Mouse (Mus musculus) MEL (cell line): ENCODE results near the gene Chd9. TPM values are rescaled to one million over a fixed set of nuclear protein-coding genes. Genes with fewer than 3 reads are reported as not detected.

Source experiments
- DNase-seq: peaks from one replicate; pipeline ENCODE4 v3.0.0; 2011; ENCODE audit warnings: low read depth, low spot score
- H3K27ac ChIP-seq: 2 replicates; pipeline ENCODE4 v1.5.1; 2012; ENCODE audit warnings: low read depth, mild to moderate bottlenecking, control low read depth, low read length, moderate library complexity; ENCODE audit not compliant: control insufficient read depth
- H3K27me3 ChIP-seq, 2 experiments: fragments of 150-350 bp in 1 of 2; sonication (generic) in 1 of 2; 2 replicates each; pipeline ENCODE4 v1.6.1; 2012; ENCODE audit warnings: low read length in 2 of 2, mild to moderate bottlenecking in 2 of 2, improper control_type of control experiment in 1 of 2, moderate library complexity in 1 of 2; ENCODE audit not compliant: insufficient read depth in 2 of 2, control insufficient read depth in 1 of 2
- H3K36me3 ChIP-seq, 2 experiments: 2 replicates each; pipeline ENCODE4 v1.6.1; 2012 to 2014; ENCODE audit warnings: low read length in 2 of 2, improper control_type of control experiment in 1 of 2, inconsistent platforms in 1 of 2, mild to moderate bottlenecking in 1 of 2; ENCODE audit not compliant: insufficient read depth in 2 of 2, control insufficient read depth in 1 of 2
- H3K4me1 ChIP-seq, 2 experiments: fragments of 150-350 bp in 1 of 2; sonication (generic) in 1 of 2; 2 replicates each; pipeline ENCODE4 v1.6.1; 2012; ENCODE audit warnings: low read length in 2 of 2, improper control_type of control experiment in 1 of 2, mild to moderate bottlenecking in 1 of 2; ENCODE audit not compliant: insufficient read depth in 2 of 2, control insufficient read depth in 1 of 2
- H3K4me3 ChIP-seq, 2 experiments: fragments of 150-350 bp in 1 of 2; sonication (generic) in 1 of 2; 2 replicates each; pipeline ENCODE4 v1.5.1; 2012; ENCODE audit warnings: low read depth in 2 of 2, low read length in 2 of 2, mild to moderate bottlenecking in 2 of 2, moderate library complexity in 2 of 2, control low read depth in 1 of 2, improper control_type of control experiment in 1 of 2; ENCODE audit not compliant: control insufficient read depth in 1 of 2, insufficient read depth in 1 of 2
- H3K79me2 ChIP-seq: 2 replicates; pipeline ENCODE4 v1.6.1; 2012; ENCODE audit warnings: mild to moderate bottlenecking, low read length, moderate library complexity; ENCODE audit not compliant: control insufficient read depth, poor library complexity, insufficient read depth
- H3K9ac ChIP-seq: 2 replicates; pipeline ENCODE4 v1.6.1; 2012; ENCODE audit warnings: low read depth, mild to moderate bottlenecking, control low read depth, low read length, moderate library complexity; ENCODE audit not compliant: control insufficient read depth, poor library complexity, severe bottlenecking
- H3K9me3 ChIP-seq: fragments of 150-350 bp; sonication (generic); replicated peaks from 2 replicates; pipeline ENCODE4 v1.6.1; 2012; ENCODE audit warnings: mild to moderate bottlenecking, low read length, improper control_type of control experiment, moderate library complexity; ENCODE audit not compliant: insufficient read depth
- BHLHE40 ChIP-seq: IDR thresholded peaks from 2 replicates; pipeline ENCODE4 v1.6.1; 2012; ENCODE audit warnings: low read depth, mild to moderate bottlenecking, inconsistent platforms, low read length, improper control_type of control experiment, borderline replicate concordance
- CHD2 ChIP-seq: IDR thresholded peaks from 2 replicates; pipeline ENCODE4 v1.6.1; 2011; ENCODE audit warnings: low read length, improper control_type of control experiment
- CTCF ChIP-seq, 3 experiments: IDR thresholded peaks in 2 of 3; conservative IDR thresholded peaks in 1 of 3; 2 replicates each; pipeline ENCODE4 v1.5.1; 2011 to 2012; ENCODE audit warnings: low read length in 3 of 3, low read depth in 2 of 3, mild to moderate bottlenecking in 2 of 3, improper control_type of control experiment in 1 of 3, inconsistent platforms in 1 of 3, mixed read lengths in 1 of 3, moderate library complexity in 1 of 3; ENCODE audit not compliant: control insufficient read depth in 1 of 3, insufficient read depth in 1 of 3, poor library complexity in 1 of 3, severe bottlenecking in 1 of 3
- E2F4 ChIP-seq: IDR thresholded peaks from 2 replicates; pipeline ENCODE4 v1.6.1; 2011; ENCODE audit warnings: low read depth, low read length, improper control_type of control experiment, borderline replicate concordance
- ELF1 ChIP-seq: IDR thresholded peaks from 2 replicates; pipeline ENCODE4 v1.6.1; 2014; ENCODE audit warnings: low read depth, mild to moderate bottlenecking, inconsistent platforms, low read length, improper control_type of control experiment, moderate library complexity
- EP300 ChIP-seq, 2 experiments: IDR thresholded peaks; 2 replicates each; pipeline ENCODE4 v1.6.1; 2011; ENCODE audit warnings: improper control_type of control experiment in 2 of 2, low read length in 2 of 2, low read depth in 1 of 2, mild to moderate bottlenecking in 1 of 2
- ETS1 ChIP-seq: IDR thresholded peaks from 2 replicates; pipeline ENCODE4 v1.6.1; 2012; ENCODE audit warnings: low read depth, mild to moderate bottlenecking, inconsistent platforms, low read length, improper control_type of control experiment, moderate library complexity
- GABPA ChIP-seq: IDR thresholded peaks from 2 replicates; pipeline ENCODE4 v1.6.1; 2012; ENCODE audit warnings: low read depth, mild to moderate bottlenecking, inconsistent platforms, low read length, improper control_type of control experiment, moderate library complexity
- GATA1 ChIP-seq: IDR thresholded peaks from 2 replicates; pipeline ENCODE4 v1.6.1; 2011; ENCODE audit warnings: low read depth, low read length, improper control_type of control experiment
- MAFK ChIP-seq: IDR thresholded peaks from 2 replicates; pipeline ENCODE4 v1.6.1; 2011; ENCODE audit warnings: low read depth, mild to moderate bottlenecking, low read length, improper control_type of control experiment, borderline replicate concordance
- MAX ChIP-seq: IDR thresholded peaks from 2 replicates; pipeline ENCODE4 v1.6.1; 2011; ENCODE audit warnings: low read length, improper control_type of control experiment
- MAZ ChIP-seq: IDR thresholded peaks from 2 replicates; pipeline ENCODE4 v1.6.1; 2012; ENCODE audit warnings: low read depth, mild to moderate bottlenecking, inconsistent platforms, low read length, improper control_type of control experiment
- MYB ChIP-seq: IDR thresholded peaks from 2 replicates; pipeline ENCODE4 v1.6.1; 2011; ENCODE audit warnings: mild to moderate bottlenecking, low read depth, low read length, improper control_type of control experiment
- POLR2A ChIP-seq, 2 experiments: IDR thresholded peaks; 2 replicates each; pipeline ENCODE4 v1.6.1; 2011 to 2012; ENCODE audit warnings: low read length in 2 of 2, mild to moderate bottlenecking in 2 of 2, control low read depth in 1 of 2, improper control_type of control experiment in 1 of 2, low read depth in 1 of 2, moderate library complexity in 1 of 2; ENCODE audit not compliant: control insufficient read depth in 1 of 2, insufficient read depth in 1 of 2, poor library complexity in 1 of 2
- POLR2AphosphoS2 ChIP-seq: IDR thresholded peaks from 2 replicates; pipeline ENCODE4 v1.6.1; 2011; ENCODE audit warnings: low read length, improper control_type of control experiment
- POLR2AphosphoS5 ChIP-seq: IDR thresholded peaks from 2 replicates; pipeline ENCODE4 v1.6.1; 2012; ENCODE audit warnings: low read depth, borderline replicate concordance, mild to moderate bottlenecking, inconsistent platforms, low read length, moderate library complexity, mixed read lengths
- RAD21 ChIP-seq: IDR thresholded peaks from 2 replicates; pipeline ENCODE4 v1.6.1; 2011; ENCODE audit warnings: mild to moderate bottlenecking, low read depth, low read length, improper control_type of control experiment
- SIN3A ChIP-seq: IDR thresholded peaks from 2 replicates; pipeline ENCODE4 v1.6.1; 2012; ENCODE audit warnings: low read length, improper control_type of control experiment, inconsistent platforms
- TAL1 ChIP-seq: IDR thresholded peaks from 2 replicates; pipeline ENCODE4 v1.6.1; 2012; ENCODE audit warnings: mild to moderate bottlenecking, inconsistent platforms, low read length, moderate library complexity, mixed read lengths
- TCF12 ChIP-seq: IDR thresholded peaks from 2 replicates; pipeline ENCODE4 v1.6.1; 2014; ENCODE audit warnings: low read depth, mild to moderate bottlenecking, inconsistent platforms, low read length, improper control_type of control experiment, moderate library complexity
- USF1 ChIP-seq: IDR thresholded peaks from 2 replicates; pipeline ENCODE4 v1.6.1; 2014; ENCODE audit warnings: low read depth, mild to moderate bottlenecking, inconsistent platforms, low read length, improper control_type of control experiment, moderate library complexity
- ZC3H11A ChIP-seq: IDR thresholded peaks from 2 replicates; pipeline ENCODE4 v1.6.1; 2012; ENCODE audit warnings: low read depth, mild to moderate bottlenecking, inconsistent platforms, low read length, improper control_type of control experiment
- ZKSCAN1 ChIP-seq: IDR thresholded peaks from 2 replicates; pipeline ENCODE4 v1.6.1; 2012; ENCODE audit warnings: low read depth, mild to moderate bottlenecking, inconsistent platforms, low read length, improper control_type of control experiment, moderate library complexity
- ZMIZ1 ChIP-seq: IDR thresholded peaks from 2 replicates; pipeline ENCODE4 v1.6.1; 2012; ENCODE audit warnings: low read depth, mild to moderate bottlenecking, inconsistent platforms, low read length, improper control_type of control experiment, moderate library complexity
- ZNF384 ChIP-seq: IDR thresholded peaks from 2 replicates; pipeline ENCODE4 v1.6.1; 2012; ENCODE audit warnings: low read depth, mild to moderate bottlenecking, inconsistent platforms, low read length, improper control_type of control experiment
- polyA plus RNA-seq, 2 experiments: library from polyadenylated mRNA; stranded (reverse) in 1 of 2; unstranded in 1 of 2; fragments of >175 nt in 1 of 2; fragments of >200 nt in 1 of 2; gene quantifications; 2 replicates each; pipeline versions ENCODE4 v1.2.1 to v1.2.4; 2012; ENCODE audit warnings: low replicate concordance in 2 of 2, low read depth in 1 of 2; ENCODE audit not compliant: insufficient read length in 2 of 2, insufficient read depth in 1 of 2, missing spikeins in 1 of 2
- total RNA-seq: library from RNA; depleted of rRNA; stranded (reverse); fragments of 300-350 nt; gene quantifications from 2 replicates; pipeline ENCODE4 v1.2.3, GENCODE M21; 2012

Gene Chd9
- total and polyA plus RNA-seq, 3 experiments, result 5.9 to 87.4 (median 40.3) TPM

DNA sequence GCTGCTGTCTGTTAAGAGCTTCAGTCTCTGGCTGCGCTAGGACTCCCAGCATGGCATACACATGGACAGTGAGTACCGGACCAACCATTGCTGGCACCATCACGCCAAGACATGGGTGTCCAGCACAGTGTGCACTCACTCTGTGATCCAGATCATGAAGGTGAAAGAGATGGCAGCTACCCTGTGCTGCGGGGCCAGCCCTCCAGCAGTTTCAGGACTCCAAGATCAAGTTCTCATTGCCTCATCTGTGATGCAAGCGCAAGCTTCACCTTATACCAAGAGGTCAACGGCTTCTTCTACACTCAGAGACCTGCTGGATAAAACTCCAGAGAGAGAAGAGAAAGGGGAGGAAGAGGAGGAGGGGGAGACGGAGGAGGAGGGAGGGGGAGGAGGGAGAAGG, 19.8 kb downstream of the Chd9 start:
- DNase-seq, result no peak
- no peak overlapping the region for H3K4me3 ChIP-seq

DNA sequence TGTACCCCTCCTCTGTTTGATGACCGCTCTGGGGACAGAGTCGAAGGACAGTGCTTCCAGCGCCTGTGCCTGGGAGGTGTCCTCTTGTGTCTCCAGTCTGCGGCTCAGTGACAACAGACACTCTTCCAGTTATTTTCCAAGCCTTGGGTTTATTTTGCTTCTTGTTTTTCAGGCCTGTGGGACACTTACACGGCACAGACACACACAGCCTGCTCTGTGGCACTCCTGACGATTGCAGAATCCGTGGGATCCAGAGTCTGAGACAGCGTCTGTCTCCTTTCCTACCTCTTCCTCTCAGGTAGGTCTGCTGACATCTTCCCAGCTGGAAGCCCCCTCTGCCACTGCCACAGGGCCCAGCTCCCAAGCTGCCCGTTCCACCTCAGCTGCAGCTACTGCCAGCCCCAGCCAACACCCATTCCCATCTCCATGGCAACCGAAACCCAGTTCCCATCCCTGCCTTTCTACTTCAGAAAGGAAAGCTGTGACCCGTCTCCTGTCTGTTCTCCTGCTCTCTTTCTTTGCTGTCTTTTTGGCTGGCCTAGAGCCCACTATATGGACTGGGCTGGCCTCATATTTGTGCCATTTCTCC, 21.4 kb downstream of the Chd9 start:
- Histone ChIP-seq H3K9ac (no peak overlapping the region), H3K36me3 (no peaks in the 10 kb centered on the region; a peak in 1 of 4 replicates), H3K27ac (no peak overlapping the region), H3K4me3 (no peak overlapping the region), H3K4me1 (peaks cover 0 to 3% of the 10 kb centered on the region in 2 experiments; a peak in 1 of 4 replicates), H3K79me2 (no peaks in the 10 kb centered on the region), H3K27me3 (no peaks in the 10 kb centered on the region), H3K9me3 (no peaks in the 10 kb centered on the region)
- TF ChIP-seq BHLHE40 (no peak), ZC3H11A (no peak), MYB (no peak), ETS1 (no peak), SIN3A (no peak)
- DNase-seq, result no peak

More for the DNA sequence above, 19.8 kb downstream of the Chd9 start:
- H3K36me3 ChIP-seq, result no peaks in the 10 kb centered on the region
- TF ChIP-seq ZNF384 (no peak), MAFK (no peak), EP300 (IDR thresholded peaks at IDR 0.05; ENCODE audit: low read depth in 1 of 2, low read length in 2 of 2) (no peak), GABPA (no peak), CHD2 (no peak), TAL1 (no peak), ETS1 (no peak), ZMIZ1 (no peak)
- TF ChIP-seq, all 39 proteins: peak for 0
- Histone ChIP-seq H3K27ac (no peak overlapping the region), H3K4me1 (no peaks in the 10 kb centered on the region), H3K9me3 (no peaks in the 10 kb centered on the region), H3K27me3 (no peaks in the 10 kb centered on the region), H3K79me2 (no peaks in the 10 kb centered on the region), H3K9ac (no peak overlapping the region)

DNA sequence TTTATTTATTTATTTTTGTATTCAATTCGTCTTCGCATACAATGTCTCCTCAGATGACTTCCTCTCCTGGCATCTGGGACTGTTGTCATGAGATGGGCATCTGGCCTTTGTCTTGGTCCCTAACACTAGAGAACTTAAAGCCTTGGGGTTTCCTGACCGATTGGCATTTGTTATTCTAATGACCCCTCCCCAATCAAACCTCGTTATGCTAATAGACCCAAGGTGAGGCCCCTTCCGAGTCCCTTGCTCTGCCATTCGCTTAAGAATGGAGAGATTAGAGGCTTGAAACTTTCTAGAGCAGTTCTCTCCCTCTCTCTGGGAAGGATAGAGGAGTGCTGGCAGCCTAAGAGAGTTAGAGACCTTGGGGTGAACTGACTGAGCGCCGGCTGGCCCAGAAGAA, 23.4 kb downstream of the Chd9 start:
- TF ChIP-seq TCF12 (no peak), ZC3H11A (no peak), BHLHE40 (no peak), ZKSCAN1 (no peak), MYB (no peak), POLR2A (IDR thresholded peaks at IDR 0.05; ENCODE audit: control insufficient read depth in 1 of 2, insufficient read depth in 1 of 2, low read depth in 1 of 2, low read length in 2 of 2, poor library complexity in 1 of 2) (no peak), MAZ (no peak), CTCF (IDR thresholded peaks at IDR 0.05 in 2 of 3, conservative IDR thresholded peaks at IDR 0.05 in 1 of 3; ENCODE audit: control insufficient read depth in 1 of 3, insufficient read depth in 1 of 3, low read depth in 2 of 3, low read length in 3 of 3, poor library complexity in 1 of 3, severe bottlenecking in 1 of 3) (no peak), GATA1 (no peak), USF1 (no peak), ELF1 (no peak), RAD21 (no peak), POLR2AphosphoS5 (no peak), TAL1 (no peak), GABPA (no peak), MAX (no peak), POLR2AphosphoS2 (no peak), EP300 (IDR thresholded peaks at IDR 0.05; ENCODE audit: low read depth in 1 of 2, low read length in 2 of 2) (no peak), E2F4 (no peak), SIN3A (no peak)
- Histone ChIP-seq H3K9me3 (no peaks in the 10 kb centered on the region), H3K9ac (no peak overlapping the region), H3K27ac (no peak overlapping the region), H3K27me3 (no peaks in the 10 kb centered on the region), H3K36me3 (peaks cover 0 to 3% of the 10 kb centered on the region in 2 experiments; a peak in 2 of 4 replicates), H3K4me3 (no peak overlapping the region), H3K79me2 (no peaks in the 10 kb centered on the region), H3K4me1 (peaks cover 0 to 10% of the 10 kb centered on the region in 2 experiments; a peak in 1 of 4 replicates)
- no peak for DNase-seq
